Mouse (Mus musculus): ENCODE measurements around the gene Nrp2. TPM values are rescaled to one million over a fixed set of nuclear protein-coding genes. Genes with fewer than 3 reads are reported as not detected.
A peak's percentile ranks its signal among the peaks of the same experiment; 100 is the strongest.

The Nrp2 gene
- polyA plus RNA-seq, 1 experiment: 7.0 TPM

GRCm38 (mm10) chr1:62774288-62775218 lies 71.5 kb downstream of the Nrp2 start:
- WGBS: 67% methylated on average over 11 of the region's 11 CpGs
- DNase-seq (ENCODE audit: low read depth, low spot score): no peak

GRCm38 (mm10) chr1:62777320-62778235 lies 74.5 kb downstream of the Nrp2 start:
- 60% methylated on average over 17 of the region's 17 CpGs for WGBS
- no peak for DNase-seq (ENCODE audit: low read depth, low spot score)

- WGBS: 73% methylated on average over 4 of the region's 4 CpGs
- DNase-seq (ENCODE audit: low read depth, low spot score): no peak
Measured at GRCm38 (mm10) chr1:62778910-62779309, 75.8 kb downstream of the Nrp2 start.

- DNase-seq (ENCODE audit: low read depth, low spot score): no peak
- WGBS: 61% methylated on average over 15 of the region's 15 CpGs
Measured at GRCm38 (mm10) chr1:62780068-62780761, 77.1 kb downstream of the Nrp2 start.

- no peak for DNase-seq (ENCODE audit: low read depth, low spot score)
- 79% methylated on average over 2 of the region's 2 CpGs for WGBS
Measured at GRCm38 (mm10) chr1:62782155-62782554, 79.1 kb downstream of the Nrp2 start.

GRCm38 (mm10) chr1:62782573-62782972 lies 79.5 kb downstream of the Nrp2 start:
- no peak for DNase-seq (ENCODE audit: low read depth, low spot score)

- no peak for DNase-seq (ENCODE audit: low read depth, low spot score)
- WGBS: 72% methylated on average over 18 of the region's 18 CpGs
Measured at GRCm38 (mm10) chr1:62783354-62784083, 80.4 kb downstream of the Nrp2 start.

- 71% methylated on average over 5 of the region's 5 CpGs for WGBS
- DNase-seq (ENCODE audit: low read depth, low spot score): no peak
Measured at GRCm38 (mm10) chr1:62784084-62784392, 81.0 kb downstream of the Nrp2 start.

GRCm38 (mm10) chr1:62786255-62786654 lies 83.2 kb downstream of the Nrp2 start:
- WGBS: 24% methylated on average over 5 of the region's 5 CpGs
- DNase-seq (ENCODE audit: low read depth, low spot score): no peak

- no peak for DNase-seq (ENCODE audit: low read depth, low spot score)
- 84% methylated on average over 10 of the region's 10 CpGs for WGBS
Measured at GRCm38 (mm10) chr1:62787546-62787945, 84.5 kb downstream of the Nrp2 start.

GRCm38 (mm10) chr1:62794223-62794895 lies 91.3 kb downstream of the Nrp2 start:
- DNase-seq (ENCODE audit: low read depth, low spot score): no peak
- WGBS: 70% methylated on average over 19 of the region's 19 CpGs

GRCm38 (mm10) chr1:62794896-62795255 lies 91.8 kb downstream of the Nrp2 start:
- 84% methylated on average over 2 of the region's 2 CpGs for WGBS

GRCm38 (mm10) chr1:62795307-62796037 lies 92.4 kb downstream of the Nrp2 start:
- 66% methylated on average over 28 of the region's 28 CpGs for WGBS
- DNase-seq (ENCODE audit: low read depth, low spot score): no peak

More at GRCm38 (mm10) chr1:62794896-62795255, 91.8 kb downstream of the Nrp2 start:
- DNase-seq (ENCODE audit: low read depth, low spot score): no peak

GRCm38 (mm10) chr1:62796038-62796647 lies 93.1 kb downstream of the Nrp2 start:
- DNase-seq (ENCODE audit: low read depth, low spot score): peak; percentile 8
- 52% methylated on average over 9 of the region's 9 CpGs for WGBS

- DNase-seq (ENCODE audit: low read depth, low spot score): no peak
- WGBS: 63% methylated on average over 4 of the region's 4 CpGs
Measured at GRCm38 (mm10) chr1:62799427-62799826, 96.3 kb downstream of the Nrp2 start.

- 92% methylated on average over 5 of the region's 5 CpGs for WGBS
- DNase-seq (ENCODE audit: low read depth, low spot score): no peak
Measured at GRCm38 (mm10) chr1:62800351-62800750, 97.3 kb downstream of the Nrp2 start.

GRCm38 (mm10) chr1:62801429-62801828 lies 98.3 kb downstream of the Nrp2 start:
- DNase-seq (ENCODE audit: low read depth, low spot score): no peak
- WGBS: 86% methylated on average over 4 of the region's 4 CpGs

GRCm38 (mm10) chr1:62801842-62802241 lies 98.8 kb downstream of the Nrp2 start:
- no peak for DNase-seq (ENCODE audit: low read depth, low spot score)
- 67% methylated on average over 3 of the region's 3 CpGs for WGBS

All from large intestine, adult 2 months (tissue).